Mouse (Mus musculus): ENCODE data around the gene Sox5. TPM values are rescaled to one million over a fixed set of nuclear protein-coding genes. Genes with fewer than 3 reads are reported as not detected.

Gene Sox5
- polyA plus RNA-seq, 1 experiment from 2014 or later, result 61.5 TPM

- H3K4me1 ChIP-seq (replicated peaks; ENCODE audit: control insufficient read depth, insufficient read depth, low read length), result peaks cover 14% of the 10 kb centered on the region
- WGBS, result 23% methylated on average over 9 of the region's 9 CpGs
- no peaks in the 10 kb centered on the region for H3K36me3 ChIP-seq (ENCODE audit: control insufficient read depth, insufficient read depth, low read length)
- DNase-seq (ENCODE audit: low spot score) (peak; percentile 55), ATAC-seq (replicated peaks; ENCODE audit: low FRiP score) (no peak)
- H3K4me3 ChIP-seq (ENCODE audit: low read depth, low read length), result no peak overlapping the region
- no peaks in the 10 kb centered on the region for H3K27me3 ChIP-seq (ENCODE audit: control insufficient read depth, insufficient read depth, low read length)
- no peak overlapping the region for H3K9ac ChIP-seq (ENCODE audit: low read length)
- H3K27ac ChIP-seq (ENCODE audit: low read depth, low read length), result 0 out of 2 replicates have a peak overlapping the region, but pooled peaks have one; percentile 13
- H3K9me3 ChIP-seq (ENCODE audit: control insufficient read depth, low read length), result no peaks in the 10 kb centered on the region
- no peak overlapping the region for H3K4me2 ChIP-seq (ENCODE audit: low read depth, low read length, severe bottlenecking)
Observed at GRCm38 (mm10) chr6:144045503-144045902, 736.3 kb downstream of the Sox5 start.

- Histone ChIP-seq H3K4me1 (replicated peaks; ENCODE audit: control insufficient read depth, insufficient read depth, low read length) (peaks cover 19% of the 10 kb centered on the region), H3K4me2 (ENCODE audit: low read depth, low read length, severe bottlenecking) (no peak overlapping the region), H3K27ac (ENCODE audit: low read depth, low read length) (no peak overlapping the region), H3K9ac (ENCODE audit: low read length) (no peak overlapping the region), H3K36me3 (ENCODE audit: control insufficient read depth, insufficient read depth, low read length) (no peaks in the 10 kb centered on the region), H3K27me3 (ENCODE audit: control insufficient read depth, insufficient read depth, low read length) (no peaks in the 10 kb centered on the region), H3K9me3 (ENCODE audit: control insufficient read depth, low read length) (no peaks in the 10 kb centered on the region), H3K4me3 (ENCODE audit: low read depth, low read length) (no peak overlapping the region)
- 91% methylated on average over 3 of the region's 3 CpGs for WGBS
- DNase-seq (ENCODE audit: low spot score) (no peak), ATAC-seq (replicated peaks; ENCODE audit: low FRiP score) (no peak)
Observed at GRCm38 (mm10) chr6:144044381-144044780, 737.4 kb downstream of the Sox5 start.

- H3K4me2 ChIP-seq (ENCODE audit: low read depth, low read length, severe bottlenecking), result no peak overlapping the region
- ATAC-seq (replicated peaks; ENCODE audit: low FRiP score), result no peak
- no peak for DNase-seq (ENCODE audit: low spot score)
- no peaks in the 10 kb centered on the region for H3K9me3 ChIP-seq (ENCODE audit: control insufficient read depth, low read length)
- no peak overlapping the region for H3K9ac ChIP-seq (ENCODE audit: low read length)
- no peak overlapping the region for H3K4me3 ChIP-seq (ENCODE audit: low read depth, low read length)
- no peaks in the 10 kb centered on the region for H3K27me3 ChIP-seq (ENCODE audit: control insufficient read depth, insufficient read depth, low read length)
- 13% methylated on average over 5 of the region's 5 CpGs for WGBS
- H3K4me1 ChIP-seq (replicated peaks; ENCODE audit: control insufficient read depth, insufficient read depth, low read length), result peaks cover 24% of the 10 kb centered on the region
- peak overlapping the region; percentile 37; the same call in 1 of the 2 replicates for H3K27ac ChIP-seq (ENCODE audit: low read depth, low read length)
- H3K36me3 ChIP-seq (ENCODE audit: control insufficient read depth, insufficient read depth, low read length), result no peaks in the 10 kb centered on the region
Observed at GRCm38 (mm10) chr6:144042936-144043335, 738.8 kb downstream of the Sox5 start.

GRCm38 (mm10) chr6:144041941-144042340 is 739.8 kb downstream of the Sox5 start:
- ATAC-seq (replicated peaks; ENCODE audit: low FRiP score) (no peak), DNase-seq (ENCODE audit: low spot score) (no peak)
- no peaks in the 10 kb centered on the region for H3K9me3 ChIP-seq (ENCODE audit: control insufficient read depth, low read length)
- no peak overlapping the region for H3K4me3 ChIP-seq (ENCODE audit: low read depth, low read length)
- WGBS, result 52% methylated on average over 9 of the region's 9 CpGs
- H3K4me2 ChIP-seq (ENCODE audit: low read depth, low read length, severe bottlenecking), result no peak overlapping the region
- H3K36me3 ChIP-seq (ENCODE audit: control insufficient read depth, insufficient read depth, low read length), result no peaks in the 10 kb centered on the region
- no peak overlapping the region for H3K27ac ChIP-seq (ENCODE audit: low read depth, low read length)
- H3K9ac ChIP-seq (ENCODE audit: low read length), result no peak overlapping the region
- H3K4me1 ChIP-seq (replicated peaks; ENCODE audit: control insufficient read depth, insufficient read depth, low read length), result peaks cover 24% of the 10 kb centered on the region
- no peaks in the 10 kb centered on the region for H3K27me3 ChIP-seq (ENCODE audit: control insufficient read depth, insufficient read depth, low read length)

- Histone ChIP-seq H3K27ac (ENCODE audit: low read depth, low read length) (no peak overlapping the region), H3K36me3 (ENCODE audit: control insufficient read depth, insufficient read depth, low read length) (no peaks in the 10 kb centered on the region), H3K4me2 (ENCODE audit: low read depth, low read length, severe bottlenecking) (no peak overlapping the region), H3K9ac (ENCODE audit: low read length) (no peak overlapping the region), H3K9me3 (ENCODE audit: control insufficient read depth, low read length) (no peaks in the 10 kb centered on the region), H3K4me1 (replicated peaks; ENCODE audit: control insufficient read depth, insufficient read depth, low read length) (peaks cover 24% of the 10 kb centered on the region), H3K27me3 (ENCODE audit: control insufficient read depth, insufficient read depth, low read length) (no peaks in the 10 kb centered on the region), H3K4me3 (ENCODE audit: low read depth, low read length) (no peak overlapping the region)
- ATAC-seq (replicated peaks; ENCODE audit: low FRiP score), result no peak
- 44% methylated on average over 5 of the region's 5 CpGs for WGBS
- no peak for DNase-seq (ENCODE audit: low spot score)
Observed at GRCm38 (mm10) chr6:144041188-144041587, 740.6 kb downstream of the Sox5 start.

GRCm38 (mm10) chr6:144040349-144040748 is 741.4 kb downstream of the Sox5 start:
- no peak overlapping the region for H3K27ac ChIP-seq (ENCODE audit: low read depth, low read length)
- H3K4me3 ChIP-seq (ENCODE audit: low read depth, low read length), result no peak overlapping the region
- ATAC-seq (replicated peaks; ENCODE audit: low FRiP score) (no peak), DNase-seq (ENCODE audit: low spot score) (no peak)
- peaks cover 20% of the 10 kb centered on the region for H3K4me1 ChIP-seq (replicated peaks; ENCODE audit: control insufficient read depth, insufficient read depth, low read length)
- WGBS, result 93% methylated on average over 7 of the region's 7 CpGs
- no peak overlapping the region for H3K9ac ChIP-seq (ENCODE audit: low read length)
- H3K4me2 ChIP-seq (ENCODE audit: low read depth, low read length, severe bottlenecking), result no peak overlapping the region
- no peaks in the 10 kb centered on the region for H3K9me3 ChIP-seq (ENCODE audit: control insufficient read depth, low read length)
- no peaks in the 10 kb centered on the region for H3K36me3 ChIP-seq (ENCODE audit: control insufficient read depth, insufficient read depth, low read length)
- H3K27me3 ChIP-seq (ENCODE audit: control insufficient read depth, insufficient read depth, low read length), result no peaks in the 10 kb centered on the region

GRCm38 (mm10) chr6:144039221-144039620 is 742.6 kb downstream of the Sox5 start:
- ATAC-seq (replicated peaks; ENCODE audit: low FRiP score), result peak; percentile 48; the same call in 1 of the 2 replicates
- H3K9me3 ChIP-seq (ENCODE audit: control insufficient read depth, low read length), result no peaks in the 10 kb centered on the region
- WGBS, result 15% methylated on average over 7 of the region's 7 CpGs
- H3K4me1 ChIP-seq (replicated peaks; ENCODE audit: control insufficient read depth, insufficient read depth, low read length), result peaks cover 19% of the 10 kb centered on the region
- peak overlapping the region; percentile 24; the same call in 1 of the 2 replicates for H3K4me2 ChIP-seq (ENCODE audit: low read depth, low read length, severe bottlenecking)
- H3K9ac ChIP-seq (ENCODE audit: low read length), result peak overlapping the region; percentile 43
- H3K36me3 ChIP-seq (ENCODE audit: control insufficient read depth, insufficient read depth, low read length), result no peaks in the 10 kb centered on the region
- H3K27me3 ChIP-seq (ENCODE audit: control insufficient read depth, insufficient read depth, low read length), result no peaks in the 10 kb centered on the region
- H3K27ac ChIP-seq (ENCODE audit: low read depth, low read length), result no peak overlapping the region
- DNase-seq (ENCODE audit: low spot score), result no peak
- no peak overlapping the region for H3K4me3 ChIP-seq (ENCODE audit: low read depth, low read length)

GRCm38 (mm10) chr6:144033191-144033590 is 748.6 kb downstream of the Sox5 start:
- Histone ChIP-seq H3K4me3 (ENCODE audit: low read depth, low read length) (no peak overlapping the region), H3K27ac (ENCODE audit: low read depth, low read length) (no peak overlapping the region), H3K4me2 (ENCODE audit: low read depth, low read length, severe bottlenecking) (no peak overlapping the region), H3K27me3 (ENCODE audit: control insufficient read depth, insufficient read depth, low read length) (no peaks in the 10 kb centered on the region), H3K4me1 (replicated peaks; ENCODE audit: control insufficient read depth, insufficient read depth, low read length) (no peaks in the 10 kb centered on the region), H3K36me3 (ENCODE audit: control insufficient read depth, insufficient read depth, low read length) (no peaks in the 10 kb centered on the region), H3K9me3 (ENCODE audit: control insufficient read depth, low read length) (no peaks in the 10 kb centered on the region), H3K9ac (ENCODE audit: low read length) (no peak overlapping the region)
- no peak for DNase-seq (ENCODE audit: low spot score)
- no peak for ATAC-seq (replicated peaks; ENCODE audit: low FRiP score)
- WGBS, result 87% methylated on average over 2 of the region's 2 CpGs

- Histone ChIP-seq H3K4me2 (ENCODE audit: low read depth, low read length, severe bottlenecking) (no peak overlapping the region), H3K27ac (ENCODE audit: low read depth, low read length) (no peak overlapping the region), H3K9me3 (ENCODE audit: control insufficient read depth, low read length) (no peaks in the 10 kb centered on the region), H3K36me3 (ENCODE audit: control insufficient read depth, insufficient read depth, low read length) (no peaks in the 10 kb centered on the region; the same call in 1 of the 2 replicates), H3K4me1 (replicated peaks; ENCODE audit: control insufficient read depth, insufficient read depth, low read length) (no peaks in the 10 kb centered on the region; the same call in 1 of the 2 replicates), H3K9ac (ENCODE audit: low read length) (no peak overlapping the region), H3K4me3 (ENCODE audit: low read depth, low read length) (no peak overlapping the region), H3K27me3 (ENCODE audit: control insufficient read depth, insufficient read depth, low read length) (no peaks in the 10 kb centered on the region)
- DNase-seq (ENCODE audit: low spot score) (no peak), ATAC-seq (replicated peaks; ENCODE audit: low FRiP score) (no peak)
Observed at GRCm38 (mm10) chr6:144016929-144017328, 764.8 kb downstream of the Sox5 start.

Measured in forebrain, embryonic 11.5 days (tissue).